Mouse (Mus musculus) T-helper 1 cell (primary cell): Measurements from ENCODE around the gene Lgr5.

Source experiments
- in situ Hi-C: fragments of 300-600 bp; cut with MboI, MseI; formaldehyde crosslinking; loops from one replicate; pipeline ENCODE4 v1.15.1; 2025; ENCODE audit warnings: high pct_unique_total_duplicates

The Lgr5 gene

GRCm38 (mm10) chr10:115571317-115571716 is 16.3 kb downstream of the Lgr5 start:
- in situ Hi-C loops = no loop called here

- in situ Hi-C loops = no loop called here
Observed at GRCm38 (mm10) chr10:115570577-115570976, 17.0 kb downstream of the Lgr5 start.

GRCm38 (mm10) chr10:115569712-115570491 is 17.7 kb downstream of the Lgr5 start, which contains the start of gene A930009A15Rik:
TSS of gene A930009A15Rik (plus strand) at chr10:115569986.
- in situ Hi-C loops = no loop called here

GRCm38 (mm10) chr10:115563961-115564360 is 23.6 kb downstream of the Lgr5 start:
- in situ Hi-C loops = no loop called here

- in situ Hi-C loops = no loop called here
Observed at GRCm38 (mm10) chr10:115562911-115563686, 24.5 kb downstream of the Lgr5 start.

- in situ Hi-C loops = no loop called here
Observed at GRCm38 (mm10) chr10:115561136-115561880, 26.3 kb downstream of the Lgr5 start.

GRCm38 (mm10) chr10:115556738-115557242 is 30.8 kb downstream of the Lgr5 start:
- in situ Hi-C loops = no loop called here

GRCm38 (mm10) chr10:115555191-115555765 is 32.3 kb downstream of the Lgr5 start:
- in situ Hi-C loops = no loop called here

- in situ Hi-C loops = no loop called here
Observed at GRCm38 (mm10) chr10:115553352-115554113, 34.0 kb downstream of the Lgr5 start.

- in situ Hi-C loops = no loop called here
Observed at GRCm38 (mm10) chr10:115551069-115551468, 36.5 kb downstream of the Lgr5 start.

- in situ Hi-C loops = no loop called here
Observed at GRCm38 (mm10) chr10:115550253-115550652, 37.3 kb downstream of the Lgr5 start.

- in situ Hi-C loops = no loop called here
Observed at GRCm38 (mm10) chr10:115542917-115543316, 44.7 kb downstream of the Lgr5 start.

GRCm38 (mm10) chr10:115530746-115531145 is 56.8 kb downstream of the Lgr5 start:
- in situ Hi-C loops = no loop called here

GRCm38 (mm10) chr10:115529768-115530167 is 57.8 kb downstream of the Lgr5 start:
- in situ Hi-C loops = no loop called here

GRCm38 (mm10) chr10:115528892-115529291 is 58.7 kb downstream of the Lgr5 start:
- in situ Hi-C loops = no loop called here

GRCm38 (mm10) chr10:115521081-115521451 is 66.5 kb downstream of the Lgr5 start:
- in situ Hi-C loops = no loop called here

GRCm38 (mm10) chr10:115520200-115521080 is 67.1 kb downstream of the Lgr5 start:
- in situ Hi-C loops = no loop called here

GRCm38 (mm10) chr10:115518845-115519244 is 68.7 kb downstream of the Lgr5 start:
- in situ Hi-C loops = no loop called here

- in situ Hi-C loops = no loop called here
Observed at GRCm38 (mm10) chr10:115515503-115515902, 72.1 kb downstream of the Lgr5 start.

- in situ Hi-C loops = no loop called here
Observed at GRCm38 (mm10) chr10:115510959-115511358, 76.6 kb downstream of the Lgr5 start.
